Mouse (Mus musculus) lung, embryonic 16.5 days (tissue): ENCODE measurements around the gene Tmem102. TPM values are rescaled to one million over a fixed set of nuclear protein-coding genes. Genes with fewer than 3 reads are reported as not detected.

Experiments
- ATAC-seq: fragments of 200-750 bp; cut with Nextera tagmentation; 2 replicates; pipeline ENCODE4 v1.8.0; 2017; ENCODE audit warnings: low read depth, mild to moderate bottlenecking, moderate library complexity
- H3K27ac ChIP-seq: fragments of 300-500 bp; sonication (generic); 2 replicates; pipeline ENCODE4 v1.5.1; 2014; ENCODE audit warnings: mild to moderate bottlenecking, control low read depth, low read length
- H3K27me3 ChIP-seq: fragments of 300-500 bp; sonication (generic); 2 replicates; pipeline ENCODE4 v1.6.1; 2014; ENCODE audit warnings: low read depth, low read length, mixed read lengths; ENCODE audit not compliant: control insufficient read depth, insufficient read depth
- H3K36me3 ChIP-seq: fragments of 300-500 bp; sonication (generic); 2 replicates; pipeline ENCODE4 v1.6.1; 2014; ENCODE audit warnings: low read length; ENCODE audit not compliant: control insufficient read depth, insufficient read depth
- H3K4me1 ChIP-seq: fragments of 300-500 bp; sonication (generic); replicated peaks from 2 replicates; pipeline ENCODE4 v1.6.1; 2014; ENCODE audit warnings: low read length, mixed read lengths; ENCODE audit not compliant: control insufficient read depth, insufficient read depth
- H3K4me2 ChIP-seq: fragments of 300-500 bp; sonication (generic); 2 replicates; pipeline ENCODE4 v1.6.1; 2014; ENCODE audit warnings: low read depth, low read length, control low read depth
- H3K4me3 ChIP-seq: fragments of 300-500 bp; sonication (generic); 2 replicates; pipeline ENCODE4 v1.5.1; 2014; ENCODE audit warnings: mild to moderate bottlenecking, low read length, control low read depth
- H3K9ac ChIP-seq: fragments of 300-500 bp; sonication (generic); 2 replicates; pipeline ENCODE4 v1.6.1; 2014; ENCODE audit warnings: low read length, control low read depth
- H3K9me3 ChIP-seq: fragments of 300-500 bp; sonication (generic); 2 replicates; pipeline ENCODE4 v1.6.1; 2016; ENCODE audit warnings: low read length; ENCODE audit not compliant: control insufficient read depth
- WGBS: fragments of 180-500 bp; shearing (Covaris S2); extraction: QIAGEN DNeasy Blood & Tissue Kit; methylation state at CpG from one replicate; pipeline ENCODE4 v1.1.7; 2014; 5-methylcytosine and 5-hydroxymethylcytosine counted together
- polyA plus RNA-seq: library from polyadenylated mRNA; unstranded; fragments of >200 nt; fragmentation: Nextera tagmentation; extraction: Ambion mirVana; gene quantifications from 2 replicates; pipeline ENCODE4 v1.2.1, GENCODE M21; 2015

Tmem102 gene
- polyA plus RNA-seq, 1 experiment from 2014 or later = 6.5 TPM

DNA sequence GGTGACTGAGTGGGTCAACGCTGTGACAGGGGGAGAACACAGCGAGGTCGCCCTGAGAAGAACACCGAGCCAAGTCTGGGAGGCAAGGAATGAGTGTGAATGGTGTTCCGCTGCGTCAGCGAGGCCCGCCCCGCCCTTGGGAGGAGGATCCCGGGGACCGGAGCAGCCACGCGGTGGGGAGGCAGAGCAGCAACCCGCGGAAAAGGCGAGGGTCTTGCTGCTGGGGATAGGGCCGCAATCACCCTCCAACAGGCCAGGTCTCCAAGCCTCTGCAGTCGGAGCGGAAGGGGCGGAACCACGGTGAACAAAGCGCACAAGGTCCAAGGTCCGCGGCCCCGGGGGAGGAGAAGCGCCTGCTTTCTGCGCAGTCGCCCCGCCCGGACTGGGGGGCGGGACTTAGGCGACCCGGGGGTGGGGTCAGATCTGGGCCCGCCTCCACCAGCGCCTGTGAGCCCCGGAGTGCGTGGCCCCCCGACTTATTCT lies 40.8 kb upstream of the Tmem102 start, which contains the start of gene Plscr3:
Gene Plscr3 (plus strand): TSS at position 179 of the 483 bp plus-strand sequence.
- peak within 1 kb of the TSS; percentile 96 for H3K4me2 ChIP-seq
- peaks cover 16% of the 10 kb centered on the region for H3K4me1 ChIP-seq
- no peaks in the 10 kb centered on the region for H3K27me3 ChIP-seq
- whole genome bisulfite sequencing = under 1% methylated on average over 35 of the region's 38 CpGs
- H3K4me3 ChIP-seq = peak within 1 kb of the TSS; percentile 89
- no peaks in the 10 kb centered on the region for H3K9me3 ChIP-seq
- H3K27ac ChIP-seq = peak within 1 kb of the TSS; percentile 98
- peak within 1 kb of the TSS; percentile 80 for H3K9ac ChIP-seq
- peaks cover 25% of the 10 kb centered on the region for H3K36me3 ChIP-seq
- peak; percentile 97 for ATAC-seq

DNA sequence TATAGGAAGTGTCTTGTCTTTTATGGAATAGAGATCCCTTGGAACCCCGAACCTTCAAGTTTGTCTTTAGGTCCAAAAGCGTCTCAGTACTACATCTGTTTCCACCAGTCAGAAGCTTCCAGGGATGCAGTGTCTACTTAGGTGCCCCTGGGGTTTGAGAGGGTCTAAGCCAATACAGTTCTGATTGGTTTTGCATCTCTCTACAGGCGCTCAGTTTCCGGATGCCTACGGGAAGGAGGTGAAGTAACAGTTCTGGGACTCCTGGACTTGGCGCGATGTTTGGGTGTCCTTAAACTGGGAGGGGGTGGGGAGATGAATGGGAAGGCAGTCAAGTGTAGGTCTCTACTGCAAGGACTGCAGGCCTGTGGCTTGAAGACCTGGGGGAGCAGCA lies 33.3 kb upstream of the Tmem102 start:
- Histone ChIP-seq H3K4me3 (peak overlapping the region; percentile 62), H3K4me1 (peaks cover 37% of the 10 kb centered on the region), H3K27ac (peak overlapping the region; percentile 75), H3K27me3 (peaks cover 11% of the 10 kb centered on the region), H3K9ac (peak overlapping the region; percentile 74), H3K9me3 (no peaks in the 10 kb centered on the region), H3K4me2 (peak overlapping the region; percentile 98), H3K36me3 (no peaks in the 10 kb centered on the region)
- no peak for ATAC-seq
- 1% methylated on average over 7 of the region's 7 CpGs for WGBS

- peaks cover 40% of the 10 kb centered on the region for H3K4me1 ChIP-seq
- peak; percentile 93 for ATAC-seq
- under 1% methylated on average over 34 of the region's 34 CpGs for WGBS
These were observed 32.7 kb upstream of the Tmem102 start, which contains the start of gene Tmem256 for GRCm38 (mm10) chr11:69837952-69838713. TSS of gene Tmem256 (plus strand) at chr11:69838514.

GRCm38 (mm10) chr11:69837604-69837951 lies 32.2 kb upstream of the Tmem102 start, which contains the start of gene Nlgn2:
TSS of gene Nlgn2 (minus strand) at chr11:69837784.
- 1% methylated on average over 16 of the region's 32 CpGs for WGBS
- peak; percentile 75 for ATAC-seq

More at GRCm38 (mm10) chr11:69837952-69838713, 32.7 kb upstream of the Tmem102 start, which contains the start of gene Tmem256:
- H3K9me3 ChIP-seq = no peaks in the 10 kb centered on the region
- peaks cover 15% of the 10 kb centered on the region for H3K27me3 ChIP-seq
- peak within 1 kb of the TSS; percentile 75 for H3K27ac ChIP-seq
- peak within 1 kb of the TSS; percentile 98 for H3K4me2 ChIP-seq
- peak within 1 kb of the TSS; percentile 81 for H3K9ac ChIP-seq
- H3K4me3 ChIP-seq = peak within 1 kb of the TSS; percentile 62
- H3K36me3 ChIP-seq = peaks cover 2% of the 10 kb centered on the region; the same call in 1 of the 2 replicates

DNA sequence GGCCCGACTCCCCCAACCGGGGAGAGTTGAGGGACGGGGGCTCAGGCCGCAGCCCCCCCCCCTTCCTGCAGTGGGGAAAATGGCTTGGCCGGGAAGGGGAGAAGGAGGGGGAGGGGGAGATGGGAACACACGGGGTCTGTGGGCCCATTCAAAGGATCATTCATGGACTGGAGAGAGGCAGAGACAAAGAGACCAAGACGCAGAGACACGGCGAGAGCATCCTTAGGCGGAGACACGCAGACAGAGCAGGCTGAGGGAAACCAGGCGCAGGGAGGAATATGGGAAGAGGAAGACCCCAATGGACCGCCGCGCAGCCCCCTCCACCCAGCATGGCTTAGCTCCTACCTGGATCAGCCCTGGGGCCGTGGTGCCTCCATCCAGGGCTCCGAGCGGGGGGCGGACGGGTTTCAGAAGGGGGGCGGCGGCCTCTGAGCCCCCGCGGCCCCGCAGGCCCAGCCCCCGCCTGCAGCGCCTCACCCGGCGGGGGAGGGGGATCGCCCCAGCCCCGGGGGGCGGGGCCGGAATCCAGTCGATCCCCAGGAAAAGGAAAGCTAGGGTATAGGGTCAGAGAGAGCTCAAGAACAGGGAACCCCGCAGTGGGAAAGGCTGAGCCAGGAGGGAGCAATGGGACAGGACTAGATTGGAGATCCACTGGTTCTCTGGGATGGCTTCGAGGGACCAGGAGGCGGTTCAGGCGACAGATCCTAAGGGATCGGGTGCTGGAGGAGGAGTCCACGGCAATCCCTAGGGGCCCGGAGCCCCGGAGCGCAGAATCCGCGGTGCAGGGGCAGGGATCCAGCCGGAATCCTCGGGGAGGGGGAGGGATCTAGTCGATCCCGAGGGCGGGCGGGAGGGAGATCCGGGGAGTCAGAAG lies 31.5 kb upstream of the Tmem102 start:
- Histone ChIP-seq H3K4me3 (peak overlapping the region; percentile 62), H3K27me3 (peaks cover 15% of the 10 kb centered on the region), H3K4me1 (peaks cover 40% of the 10 kb centered on the region), H3K9ac (peak overlapping the region; percentile 81), H3K36me3 (peaks cover 2% of the 10 kb centered on the region; the same call in 1 of the 2 replicates), H3K4me2 (peak overlapping the region; percentile 98), H3K9me3 (no peaks in the 10 kb centered on the region), H3K27ac (peak overlapping the region; percentile 75)
- ATAC-seq = 0 out of 2 replicates have a peak, but pooled peaks have one; percentile 0
- WGBS = 2% methylated on average over 44 of the region's 52 CpGs

More at GRCm38 (mm10) chr11:69837604-69837951, 32.2 kb upstream of the Tmem102 start, which contains the start of gene Nlgn2:
- Histone ChIP-seq H3K9ac (peak within 1 kb of the TSS; percentile 81), H3K4me3 (peak within 1 kb of the TSS; percentile 62), H3K4me2 (peak within 1 kb of the TSS; percentile 98), H3K36me3 (peaks cover 2% of the 10 kb centered on the region; the same call in 1 of the 2 replicates), H3K27me3 (peaks cover 15% of the 10 kb centered on the region), H3K4me1 (peaks cover 40% of the 10 kb centered on the region), H3K27ac (peak within 1 kb of the TSS; percentile 75), H3K9me3 (no peaks in the 10 kb centered on the region)

DNA sequence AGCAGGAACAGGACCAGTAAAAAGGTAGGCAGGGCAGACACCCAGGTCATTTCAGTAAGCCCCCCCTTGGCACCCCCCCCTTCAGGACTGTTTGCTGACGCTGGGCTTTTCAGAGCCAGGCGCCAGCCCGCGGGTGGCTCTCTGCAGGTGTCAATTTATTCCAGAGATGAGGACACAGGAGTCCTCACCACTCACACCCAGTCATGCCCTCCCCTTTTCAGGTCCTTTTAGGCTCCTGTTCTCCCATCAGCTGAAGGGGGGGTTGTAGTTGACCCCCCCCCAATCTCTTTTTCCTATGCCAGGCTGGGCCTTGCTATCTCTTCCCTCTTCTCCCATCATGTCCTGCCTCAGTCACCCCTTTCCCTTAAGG lies 30.5 kb upstream of the Tmem102 start:
- ATAC-seq = no peak
- H3K4me1 ChIP-seq = peaks cover 40% of the 10 kb centered on the region
- H3K27me3 ChIP-seq = peaks cover 15% of the 10 kb centered on the region
- H3K9ac ChIP-seq = no peak overlapping the region; the same call in 1 of the 2 replicates
- H3K9me3 ChIP-seq = no peaks in the 10 kb centered on the region
- no peak overlapping the region for H3K27ac ChIP-seq
- peaks cover 2% of the 10 kb centered on the region; the same call in 1 of the 2 replicates for H3K36me3 ChIP-seq
- H3K4me2 ChIP-seq = peak overlapping the region; percentile 98
- WGBS = 14% methylated on average over 4 of the region's 4 CpGs
- H3K4me3 ChIP-seq = peak overlapping the region; percentile 62

GRCm38 (mm10) chr11:69835326-69835965 lies 30.0 kb upstream of the Tmem102 start:
- H3K27me3 ChIP-seq = peaks cover 15% of the 10 kb centered on the region

GRCm38 (mm10) chr11:69834001-69834549 lies 28.7 kb upstream of the Tmem102 start:
- 7% methylated on average over 41 of the region's 48 CpGs for WGBS
- Histone ChIP-seq H3K9me3 (no peaks in the 10 kb centered on the region), H3K9ac (peak overlapping the region; percentile 76), H3K36me3 (peaks cover 2% of the 10 kb centered on the region; the same call in 1 of the 2 replicates), H3K4me2 (peak overlapping the region; percentile 88), H3K27ac (peak overlapping the region; percentile 36; the same call in 1 of the 2 replicates), H3K4me3 (peak overlapping the region; percentile 48), H3K4me1 (peaks cover 34% of the 10 kb centered on the region), H3K27me3 (peaks cover 15% of the 10 kb centered on the region)
- no peak for ATAC-seq

More at GRCm38 (mm10) chr11:69835326-69835965, 30.0 kb upstream of the Tmem102 start:
- Histone ChIP-seq H3K4me3 (peak overlapping the region; percentile 4; the same call in 1 of the 2 replicates), H3K9ac (no peak overlapping the region), H3K36me3 (peaks cover 2% of the 10 kb centered on the region; the same call in 1 of the 2 replicates), H3K9me3 (no peaks in the 10 kb centered on the region), H3K4me1 (peaks cover 40% of the 10 kb centered on the region), H3K4me2 (peak overlapping the region; percentile 98), H3K27ac (no peak overlapping the region)
- 24% methylated on average over 9 of the region's 9 CpGs for WGBS
- no peak for ATAC-seq
